Mouse (Mus musculus): ENCODE data around the gene Ago4. TPM values are rescaled to one million over a fixed set of nuclear protein-coding genes. Genes with fewer than 3 reads are reported as not detected.
A peak's percentile ranks its signal among the peaks of the same experiment; 100 is the strongest.

Gene Ago4
- polyA plus RNA-seq, 1 experiment from 2014 or later = 0.63 TPM

- H3K27me3 ChIP-seq (ENCODE audit: insufficient read depth, low read length) = no peaks in the 10 kb centered on the region
- no peak overlapping the region for H3K9ac ChIP-seq (replicated peaks)
- DNase-seq (no peak), ATAC-seq (no peak)
- no peaks in the 10 kb centered on the region for H3K9me3 ChIP-seq (ENCODE audit: low read length)
- H3K4me1 ChIP-seq (ENCODE audit: insufficient read depth) = no peaks in the 10 kb centered on the region
- 84% methylated on average over 6 of the region's 6 CpGs for WGBS (ENCODE audit: insufficient replicate concordance)
- H3K4me3 ChIP-seq (ENCODE audit: low read depth, low read length) = no peak overlapping the region
- no peak overlapping the region for H3K27ac ChIP-seq (ENCODE audit: low read depth)
- TF ChIP-seq CTCF (IDR thresholded peaks at IDR 0.05; ENCODE audit: low read depth) (no peak), EP300 (IDR thresholded peaks at IDR 0.05; ENCODE audit: low read depth) (no peak)
- H3K4me2 ChIP-seq (ENCODE audit: low read depth, low read length) = no peak overlapping the region
- H3K36me3 ChIP-seq (replicated peaks; ENCODE audit: insufficient read depth, low read length) = peaks cover 61% of the 10 kb centered on the region
These were observed 30.5 kb upstream of the Ago4 start for GRCm38 (mm10) chr4:126563798-126564197.

GRCm38 (mm10) chr4:126556809-126557711, 23.8 kb upstream of the Ago4 start, which contains the start of gene Clspn:
Gene Clspn, plus strand, starts transcription at chr4:126556935.
- WGBS (ENCODE audit: insufficient replicate concordance) = under 1% methylated on average over 51 of the region's 54 CpGs

GRCm38 (mm10) chr4:126554462-126554861, 21.2 kb upstream of the Ago4 start:
- no peak overlapping the region for H3K9ac ChIP-seq (replicated peaks)
- H3K4me3 ChIP-seq (ENCODE audit: low read depth, low read length) = no peak overlapping the region
- H3K4me2 ChIP-seq (ENCODE audit: low read depth, low read length) = no peak overlapping the region
- DNase-seq = no peak
- no peaks in the 10 kb centered on the region for H3K9me3 ChIP-seq (ENCODE audit: low read length)
- 23% methylated on average over 3 of the region's 3 CpGs for WGBS (ENCODE audit: insufficient replicate concordance)
- H3K36me3 ChIP-seq (replicated peaks; ENCODE audit: insufficient read depth, low read length) = no peaks in the 10 kb centered on the region; the same call in 1 of the 2 replicates
- ATAC-seq = peak; percentile 22; the same call in 1 of the 2 replicates
- H3K4me1 ChIP-seq (ENCODE audit: insufficient read depth) = 0 out of 2 replicates have a peak, but pooled peaks cover 8% of the 10 kb centered on the region
- TF ChIP-seq CTCF (IDR thresholded peaks at IDR 0.05; ENCODE audit: low read depth) (peak; percentile 75), EP300 (IDR thresholded peaks at IDR 0.05; ENCODE audit: low read depth) (no peak)
- no peak overlapping the region for H3K27ac ChIP-seq (ENCODE audit: low read depth)
- no peaks in the 10 kb centered on the region for H3K27me3 ChIP-seq (ENCODE audit: insufficient read depth, low read length)

More at GRCm38 (mm10) chr4:126556809-126557711, 23.8 kb upstream of the Ago4 start, which contains the start of gene Clspn:
- DNase-seq = peak; percentile 94
- Histone ChIP-seq H3K27ac (ENCODE audit: low read depth) (peak within 1 kb of the TSS; percentile 50), H3K27me3 (ENCODE audit: insufficient read depth, low read length) (no peaks in the 10 kb centered on the region), H3K9me3 (ENCODE audit: low read length) (no peaks in the 10 kb centered on the region), H3K4me2 (ENCODE audit: low read depth, low read length) (peak within 1 kb of the TSS; percentile 93), H3K9ac (replicated peaks) (peak within 1 kb of the TSS; percentile 82), H3K36me3 (replicated peaks; ENCODE audit: insufficient read depth, low read length) (peaks cover 13% of the 10 kb centered on the region), H3K4me3 (ENCODE audit: low read depth, low read length) (peak within 1 kb of the TSS; percentile 88), H3K4me1 (ENCODE audit: insufficient read depth) (0 out of 2 replicates have a peak, but pooled peaks cover 8% of the 10 kb centered on the region)
- no peak for TF ChIP-seq EP300 (IDR thresholded peaks at IDR 0.05; ENCODE audit: low read depth)
- no peak for TF ChIP-seq CTCF (IDR thresholded peaks at IDR 0.05; ENCODE audit: low read depth)
- ATAC-seq = peak; percentile 98

DNA sequence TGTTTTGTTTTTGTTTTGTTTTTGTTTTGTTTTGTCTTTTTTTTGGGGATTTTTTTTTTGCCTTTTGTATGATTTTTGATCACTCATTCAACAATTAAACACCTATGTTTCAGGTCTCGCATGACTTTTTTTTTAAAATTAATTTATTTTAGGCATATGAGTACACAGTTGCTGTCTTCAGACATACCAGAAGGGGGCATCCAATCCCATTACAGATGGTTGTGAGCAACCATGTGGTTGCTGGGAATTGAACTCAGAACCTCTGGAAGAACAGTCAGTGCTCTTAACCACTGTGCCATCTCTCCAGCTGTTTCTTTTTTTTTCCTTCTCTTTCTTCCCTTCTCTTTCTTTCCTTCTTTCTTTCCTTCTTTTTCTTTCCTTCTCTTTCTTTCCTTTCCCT, 20.4 kb upstream of the Ago4 start:
- no peak overlapping the region for H3K4me3 ChIP-seq (ENCODE audit: low read depth, low read length)
- no peaks in the 10 kb centered on the region for H3K27me3 ChIP-seq (ENCODE audit: insufficient read depth, low read length)
- 0 out of 2 replicates have a peak, but pooled peaks cover 8% of the 10 kb centered on the region for H3K4me1 ChIP-seq (ENCODE audit: insufficient read depth)
- H3K4me2 ChIP-seq (ENCODE audit: low read depth, low read length) = no peak overlapping the region
- no peaks in the 10 kb centered on the region for H3K36me3 ChIP-seq (replicated peaks; ENCODE audit: insufficient read depth, low read length)
- DNase-seq (no peak), ATAC-seq (no peak)
- H3K9me3 ChIP-seq (ENCODE audit: low read length) = no peaks in the 10 kb centered on the region
- no peak overlapping the region for H3K27ac ChIP-seq (ENCODE audit: low read depth)
- TF ChIP-seq CTCF (IDR thresholded peaks at IDR 0.05; ENCODE audit: low read depth) (0 out of 2 replicates have a peak, but pooled peaks have one; percentile 21), EP300 (IDR thresholded peaks at IDR 0.05; ENCODE audit: low read depth) (no peak)
- WGBS (ENCODE audit: insufficient replicate concordance) = 76% methylated on average over 1 of the region's 1 CpGs
- H3K9ac ChIP-seq (replicated peaks) = no peak overlapping the region

GRCm38 (mm10) chr4:126553105-126553504, 19.8 kb upstream of the Ago4 start:
- no peaks in the 10 kb centered on the region for H3K27me3 ChIP-seq (ENCODE audit: insufficient read depth, low read length)
- 47% methylated on average over 8 of the region's 8 CpGs for WGBS (ENCODE audit: insufficient replicate concordance)
- no peak overlapping the region for H3K9ac ChIP-seq (replicated peaks)
- no peaks in the 10 kb centered on the region for H3K36me3 ChIP-seq (replicated peaks; ENCODE audit: insufficient read depth, low read length)
- H3K4me2 ChIP-seq (ENCODE audit: low read depth, low read length) = no peak overlapping the region
- no peaks in the 10 kb centered on the region for H3K9me3 ChIP-seq (ENCODE audit: low read length)
- ATAC-seq (no peak), DNase-seq (no peak)
- H3K4me3 ChIP-seq (ENCODE audit: low read depth, low read length) = no peak overlapping the region
- TF ChIP-seq CTCF (IDR thresholded peaks at IDR 0.05; ENCODE audit: low read depth) = no peak
- no peak for TF ChIP-seq EP300 (IDR thresholded peaks at IDR 0.05; ENCODE audit: low read depth)
- H3K27ac ChIP-seq (ENCODE audit: low read depth) = no peak overlapping the region
- H3K4me1 ChIP-seq (ENCODE audit: insufficient read depth) = 0 out of 2 replicates have a peak, but pooled peaks cover 5% of the 10 kb centered on the region

GRCm38 (mm10) chr4:126552136-126552535, 18.9 kb upstream of the Ago4 start:
- Histone ChIP-seq H3K9me3 (ENCODE audit: low read length) (no peaks in the 10 kb centered on the region), H3K4me2 (ENCODE audit: low read depth, low read length) (no peak overlapping the region), H3K9ac (replicated peaks) (no peak overlapping the region), H3K27ac (ENCODE audit: low read depth) (no peak overlapping the region), H3K27me3 (ENCODE audit: insufficient read depth, low read length) (no peaks in the 10 kb centered on the region), H3K4me3 (ENCODE audit: low read depth, low read length) (no peak overlapping the region), H3K4me1 (ENCODE audit: insufficient read depth) (no peaks in the 10 kb centered on the region), H3K36me3 (replicated peaks; ENCODE audit: insufficient read depth, low read length) (no peaks in the 10 kb centered on the region)
- WGBS (ENCODE audit: insufficient replicate concordance) = 80% methylated on average over 7 of the region's 7 CpGs
- DNase-seq (no peak), ATAC-seq (no peak)
- no peak for TF ChIP-seq CTCF (IDR thresholded peaks at IDR 0.05; ENCODE audit: low read depth)
- TF ChIP-seq EP300 (IDR thresholded peaks at IDR 0.05; ENCODE audit: low read depth) = no peak

Measured in liver, postnatal 0 days (tissue).